Mouse (Mus musculus): ENCODE measurements around the gene Bola1. TPM values are rescaled to one million over a fixed set of nuclear protein-coding genes. Genes with fewer than 3 reads are reported as not detected.

Gene Bola1
- polyA plus RNA-seq (2012; rRNA removed), result 105 and 109 TPM in 2 replicates

DNA sequence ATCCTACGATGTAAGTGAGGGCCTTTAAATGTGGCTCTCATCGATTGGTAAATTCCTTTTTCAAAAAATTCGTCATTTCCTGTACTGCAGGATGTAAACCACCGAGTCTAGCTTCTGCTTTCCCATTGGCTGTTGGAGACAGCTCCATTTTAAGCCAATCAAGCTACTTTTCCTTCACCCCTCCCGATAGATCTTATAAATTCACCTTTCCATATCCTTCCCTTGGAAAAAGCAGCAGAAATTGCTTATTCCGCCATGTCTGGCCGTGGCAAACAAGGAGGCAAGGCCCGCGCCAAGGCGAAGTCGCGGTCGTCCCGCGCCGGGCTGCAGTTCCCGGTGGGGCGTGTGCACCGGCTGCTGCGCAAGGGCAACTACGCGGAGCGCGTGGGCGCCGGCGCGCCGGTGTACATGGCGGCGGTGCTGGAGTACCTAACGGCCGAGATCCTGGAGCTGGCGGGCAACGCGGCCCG lies at the start of gene Bola1, which contains the start of gene Hist2h2ab:
Gene Bola1 (minus strand): TSS at position 49 of the 470 bp plus-strand sequence.
Gene Hist2h2ab (plus strand): TSS at position 205 of the 470 bp plus-strand sequence.

DNA sequence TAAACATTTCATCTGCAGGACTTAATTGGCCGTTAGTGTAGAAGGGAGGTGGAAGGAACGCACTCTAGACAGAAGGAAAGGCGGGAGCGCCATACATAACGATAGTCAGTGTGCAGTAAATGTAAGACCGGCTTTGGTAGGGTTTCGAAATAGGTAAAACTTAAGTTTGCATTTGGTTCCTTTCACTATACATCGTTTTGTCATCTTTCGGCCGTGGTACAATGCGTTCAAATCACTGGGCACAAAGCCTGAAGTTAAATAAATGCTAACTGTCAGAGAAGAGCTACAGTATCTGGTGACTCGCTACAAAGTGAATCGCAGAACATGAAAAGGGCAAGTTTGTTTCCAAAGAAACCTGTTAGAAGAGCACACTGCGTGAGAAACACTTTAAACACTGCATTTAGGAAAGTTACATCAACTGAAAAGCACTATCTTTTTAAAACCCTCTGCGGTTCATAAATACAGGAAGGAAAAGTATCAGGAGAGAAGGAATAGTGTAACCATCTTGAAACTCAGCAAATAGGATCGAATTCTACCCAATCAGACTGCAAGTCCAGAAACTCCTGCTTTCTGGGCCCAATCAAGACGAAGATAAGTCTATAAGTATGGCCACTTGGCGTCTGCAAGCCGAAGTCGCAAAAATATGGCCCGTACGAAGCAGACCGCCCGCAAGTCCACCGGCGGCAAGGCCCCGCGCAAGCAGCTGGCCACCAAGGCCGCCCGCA lies 48.7 kb upstream of the Bola1 start, which contains the start of gene Hist2h3b:
Gene Hist2h3b (plus strand): TSS at position 604 of the 725 bp plus-strand sequence.

GRCm38 (mm10) chr3:96262979-96263550 lies 43.6 kb upstream of the Bola1 start, which contains the start of gene Hist2h4:
Hist2h4 (minus strand) TSS chr3:96263311.

GRCm38 (mm10) chr3:96246427-96246856 lies 26.9 kb upstream of the Bola1 start, which contains the start of gene Hist2h3c1:
Hist2h3c1 (plus strand) TSS chr3:96246685.

DNA sequence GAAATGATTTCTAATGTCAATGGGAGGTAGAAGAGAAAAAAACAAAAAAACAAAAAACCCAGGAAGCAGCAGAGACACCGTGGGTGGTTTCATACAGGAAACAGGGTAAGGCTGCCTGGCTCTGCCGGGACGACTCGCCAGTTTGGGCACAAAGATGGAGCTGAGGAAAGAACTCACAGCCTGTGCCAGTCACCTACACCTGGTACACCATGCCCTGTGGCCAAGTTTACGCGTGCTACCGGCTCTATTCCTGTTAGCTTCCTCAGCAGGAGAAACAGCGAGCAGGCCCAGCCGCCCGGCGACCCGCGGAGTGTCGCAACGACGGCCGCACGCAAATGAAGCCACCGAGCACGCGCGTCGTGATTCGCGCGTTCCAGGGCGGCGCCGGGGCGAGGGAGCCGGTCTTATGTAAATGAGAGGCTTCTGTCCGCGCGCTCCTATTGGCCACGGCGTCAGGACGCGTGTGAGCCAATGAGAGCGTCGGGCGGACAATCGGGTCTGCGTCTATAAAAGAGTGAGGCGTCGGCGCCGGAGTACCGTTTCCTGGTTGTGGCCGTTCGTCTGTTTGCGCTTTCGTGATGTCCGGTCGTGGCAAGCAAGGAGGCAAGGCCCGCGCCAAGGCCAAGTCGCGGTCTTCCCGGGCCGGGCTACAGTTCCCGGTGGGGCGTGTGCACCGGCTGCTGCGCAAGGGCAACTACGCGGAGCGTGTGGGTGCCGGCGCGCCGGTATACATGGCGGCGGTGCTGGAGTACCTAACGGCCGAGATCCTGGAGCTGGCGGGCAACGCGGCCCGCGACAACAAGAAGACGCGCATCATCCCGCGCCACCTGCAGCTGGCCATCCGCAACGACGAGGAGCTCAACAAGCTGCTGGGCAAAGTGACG lies 25.7 kb upstream of the Bola1 start, which contains the start of gene Hist2h2aa1:
Gene Hist2h2aa1 (plus strand): TSS at position 495 of the 884 bp plus-strand sequence.

DNA sequence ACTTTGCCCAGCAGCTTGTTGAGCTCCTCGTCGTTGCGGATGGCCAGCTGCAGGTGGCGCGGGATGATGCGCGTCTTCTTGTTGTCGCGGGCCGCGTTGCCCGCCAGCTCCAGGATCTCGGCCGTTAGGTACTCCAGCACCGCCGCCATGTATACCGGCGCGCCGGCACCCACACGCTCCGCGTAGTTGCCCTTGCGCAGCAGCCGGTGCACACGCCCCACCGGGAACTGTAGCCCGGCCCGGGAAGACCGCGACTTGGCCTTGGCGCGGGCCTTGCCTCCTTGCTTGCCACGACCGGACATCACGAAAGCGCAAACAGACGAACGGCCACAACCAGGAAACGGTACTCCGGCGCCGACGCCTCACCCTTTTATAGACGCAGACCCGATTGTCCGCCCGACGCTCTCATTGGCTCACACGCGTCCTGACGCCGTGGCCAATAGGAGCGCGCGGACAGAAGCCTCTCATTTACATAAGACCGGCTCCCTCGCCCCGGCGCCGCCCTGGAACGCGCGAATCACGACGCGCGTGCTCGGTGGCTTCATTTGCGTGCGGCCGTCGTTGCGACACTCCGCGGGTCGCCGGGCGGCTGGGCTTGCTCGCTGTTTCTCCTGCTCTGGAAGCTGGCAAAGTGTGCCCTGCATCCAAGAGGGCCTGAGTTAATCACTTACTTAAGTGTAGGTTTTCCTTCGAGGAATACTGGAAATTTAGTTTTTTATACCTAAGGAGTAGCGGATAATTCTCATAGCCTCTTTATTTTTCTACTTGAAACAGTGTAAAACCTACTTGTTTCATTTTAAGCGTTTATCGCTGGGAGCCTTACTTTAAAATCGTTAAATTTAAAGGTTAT lies 20.7 kb upstream of the Bola1 start, which contains the start of gene Hist2h2aa2:
Gene Hist2h2aa2 (minus strand): TSS at position 328 of the 850 bp plus-strand sequence.

DNA sequence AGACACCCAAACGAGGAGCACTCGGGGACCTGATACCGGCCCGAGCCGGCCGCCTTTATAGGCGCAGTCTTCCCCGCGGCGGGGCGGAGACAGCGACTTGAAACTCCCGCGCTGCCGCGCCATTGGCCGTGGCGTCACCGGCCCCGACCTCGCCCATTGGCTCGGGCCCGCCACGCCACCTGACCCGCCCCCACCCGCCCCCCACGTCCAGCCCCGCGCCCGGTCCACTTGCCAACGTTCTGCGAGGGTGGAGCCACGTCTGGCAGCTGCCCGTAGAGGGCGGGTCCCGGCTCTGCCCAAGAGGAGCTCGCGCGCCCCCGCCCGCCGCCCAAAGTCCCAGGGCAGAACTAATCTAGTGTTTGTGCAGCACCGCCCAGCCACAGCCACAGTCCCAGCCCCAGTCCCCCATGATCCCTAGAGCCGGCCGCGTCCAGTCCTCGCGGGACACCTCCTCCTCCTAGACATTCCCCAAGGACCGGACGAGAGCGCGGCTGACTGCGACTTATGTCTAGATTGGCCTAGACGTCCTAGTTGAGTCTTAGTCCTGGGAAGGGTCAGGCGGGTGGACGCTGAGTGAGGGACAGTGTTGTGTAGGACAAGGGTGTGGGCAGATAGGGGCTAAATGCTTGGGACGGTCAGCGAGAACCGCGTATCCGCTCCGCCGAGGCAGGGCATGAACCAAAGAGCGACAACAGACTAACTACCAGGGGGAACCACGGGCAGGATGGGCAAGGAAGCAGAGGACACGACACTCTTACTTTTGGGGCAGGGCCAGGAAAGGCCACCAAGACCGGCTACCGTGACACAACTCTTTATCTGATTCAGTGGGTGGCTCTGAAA lies 19.7 kb upstream of the Bola1 start, which contains the start of gene Hist2h3c2:
Gene Hist2h3c2 (minus strand): TSS at position 174 of the 840 bp plus-strand sequence.

GRCm38 (mm10) chr3:96220765-96221639 lies 1.5 kb upstream of the Bola1 start, which contains the start of the genes Hist2h2ac and Hist2h2be:
Hist2h2ac (minus strand) TSS chr3:96220880.
Hist2h2be (plus strand) TSS chr3:96221119.

DNA sequence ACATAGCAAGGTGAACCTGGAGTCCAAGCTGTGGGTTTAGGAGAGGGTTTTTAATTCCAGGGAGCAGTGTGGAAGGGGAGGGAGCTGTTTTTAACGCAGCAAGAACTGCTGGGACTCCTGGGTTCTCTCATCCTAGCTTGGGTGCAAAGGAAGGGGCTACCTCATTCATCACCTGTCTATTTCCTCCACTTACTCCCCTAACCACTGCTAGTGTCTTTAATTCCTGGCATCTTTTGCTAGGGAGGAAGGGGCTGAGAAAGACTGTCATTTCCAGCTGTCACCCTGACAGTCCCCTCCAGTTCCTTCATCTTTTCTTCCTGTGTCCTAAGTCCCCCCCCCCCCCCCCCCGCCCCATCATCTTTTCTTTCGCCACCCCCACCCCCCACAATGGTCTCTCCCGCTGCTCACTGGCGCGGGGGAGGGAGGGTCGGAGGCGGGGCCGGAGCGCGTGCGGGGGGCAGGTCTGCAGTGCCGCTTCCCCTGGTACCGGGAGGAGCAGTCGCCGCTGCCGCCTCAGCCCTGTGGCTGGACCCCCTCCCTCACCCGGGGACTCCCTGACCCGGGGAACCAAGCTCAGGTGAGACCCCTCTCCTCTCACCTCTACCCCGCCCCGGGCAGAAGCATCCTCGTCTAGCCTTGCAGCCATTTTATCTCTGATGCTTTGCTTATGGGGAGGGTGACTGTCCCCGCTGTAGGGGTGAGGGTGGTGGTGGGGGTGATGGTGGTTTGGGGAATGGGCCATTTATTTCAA lies 38.6 kb downstream of the Bola1 start, which contains the start of gene Sv2a:
Gene Sv2a (plus strand): TSS at position 425 of the 751 bp plus-strand sequence.

GRCm38 (mm10) chr3:96172197-96173178 lies 47.0 kb downstream of the Bola1 start, which contains the start of gene Sf3b4:
Sf3b4 (plus strand) TSS chr3:96172332.

GRCm38 (mm10) chr3:96161869-96162840 lies 57.4 kb downstream of the Bola1 start, which contains the start of gene Mtmr11:
Mtmr11 (plus strand) TSS chr3:96162004.

